Mouse (Mus musculus): ENCODE results near the gene B4galnt3. TPM values are rescaled to one million over a fixed set of nuclear protein-coding genes. Genes with fewer than 3 reads are reported as not detected.

Gene B4galnt3
- polyA plus RNA-seq, 1 experiment from 2014 or later = 0.15 TPM

DNA sequence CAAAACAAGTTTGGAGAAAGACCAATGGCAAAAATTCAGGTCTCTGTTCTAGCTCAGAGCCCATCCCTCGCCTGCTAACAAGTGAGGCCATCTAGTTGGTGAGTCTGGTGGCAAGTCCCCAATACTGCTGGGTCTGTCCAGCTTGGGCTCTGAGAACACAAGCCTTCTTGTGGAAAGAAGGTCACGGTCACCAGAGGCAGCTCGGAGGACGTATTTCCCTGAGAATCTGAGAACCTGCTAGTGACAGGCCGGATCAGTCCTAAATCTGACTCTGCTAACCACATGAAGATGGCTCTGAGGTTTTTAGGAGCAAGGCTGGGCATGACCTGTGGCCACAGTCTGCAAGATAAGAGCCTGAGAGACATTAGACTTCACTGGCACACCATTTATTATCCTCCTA lies 47.7 kb downstream of the B4galnt3 start:
- H3K9ac ChIP-seq (ENCODE audit: low read length) = no peak overlapping the region
- no peak overlapping the region for H3K27ac ChIP-seq (ENCODE audit: low read depth, low read length)
- 85% methylated on average over 5 of the region's 5 CpGs for WGBS
- H3K36me3 ChIP-seq (ENCODE audit: control insufficient read depth, insufficient read depth, low read length) = no peaks in the 10 kb centered on the region
- H3K4me2 ChIP-seq (ENCODE audit: low read depth) = no peak overlapping the region
- H3K27me3 ChIP-seq (ENCODE audit: control insufficient read depth, insufficient read depth, low read length) = no peaks in the 10 kb centered on the region
- H3K4me1 ChIP-seq (ENCODE audit: control insufficient read depth, insufficient read depth, low read length) = no peaks in the 10 kb centered on the region
- ATAC-seq (ENCODE audit: insufficient read depth, low FRiP score, low TSS enrichment) (no peak), DNase-seq (ENCODE audit: low spot score) (no peak)
- H3K9me3 ChIP-seq (ENCODE audit: control insufficient read depth, low read length) = no peaks in the 10 kb centered on the region
- H3K4me3 ChIP-seq (ENCODE audit: low read depth, low read length) = no peak overlapping the region

GRCm38 (mm10) chr6:120243250-120243649 lies 51.1 kb downstream of the B4galnt3 start:
- Histone ChIP-seq H3K9ac (ENCODE audit: low read length) (no peak overlapping the region), H3K4me2 (ENCODE audit: low read depth) (no peak overlapping the region), H3K9me3 (ENCODE audit: control insufficient read depth, low read length) (no peaks in the 10 kb centered on the region), H3K27ac (ENCODE audit: low read depth, low read length) (no peak overlapping the region), H3K4me3 (ENCODE audit: low read depth, low read length) (no peak overlapping the region), H3K36me3 (ENCODE audit: control insufficient read depth, insufficient read depth, low read length) (no peaks in the 10 kb centered on the region), H3K27me3 (ENCODE audit: control insufficient read depth, insufficient read depth, low read length) (no peaks in the 10 kb centered on the region), H3K4me1 (ENCODE audit: control insufficient read depth, insufficient read depth, low read length) (no peaks in the 10 kb centered on the region)
- 83% methylated on average over 8 of the region's 8 CpGs for WGBS
- no peak for DNase-seq (ENCODE audit: low spot score)
- ATAC-seq (ENCODE audit: insufficient read depth, low FRiP score, low TSS enrichment) = no peak

- H3K9ac ChIP-seq (ENCODE audit: low read length) = no peak overlapping the region
- no peak overlapping the region for H3K4me3 ChIP-seq (ENCODE audit: low read depth, low read length)
- no peak overlapping the region for H3K4me2 ChIP-seq (ENCODE audit: low read depth)
- no peaks in the 10 kb centered on the region for H3K27me3 ChIP-seq (ENCODE audit: control insufficient read depth, insufficient read depth, low read length)
- H3K36me3 ChIP-seq (ENCODE audit: control insufficient read depth, insufficient read depth, low read length) = no peaks in the 10 kb centered on the region
- no peaks in the 10 kb centered on the region for H3K4me1 ChIP-seq (ENCODE audit: control insufficient read depth, insufficient read depth, low read length)
- no peaks in the 10 kb centered on the region for H3K9me3 ChIP-seq (ENCODE audit: control insufficient read depth, low read length)
- ATAC-seq (ENCODE audit: insufficient read depth, low FRiP score, low TSS enrichment) = no peak
- no peak for DNase-seq (ENCODE audit: low spot score)
- no peak overlapping the region for H3K27ac ChIP-seq (ENCODE audit: low read depth, low read length)
- 86% methylated on average over 8 of the region's 8 CpGs for WGBS
These were observed 51.8 kb downstream of the B4galnt3 start for GRCm38 (mm10) chr6:120242530-120242929.

- Histone ChIP-seq H3K27ac (ENCODE audit: low read depth, low read length) (no peak overlapping the region), H3K27me3 (ENCODE audit: control insufficient read depth, insufficient read depth, low read length) (no peaks in the 10 kb centered on the region), H3K4me2 (ENCODE audit: low read depth) (no peak overlapping the region), H3K4me1 (ENCODE audit: control insufficient read depth, insufficient read depth, low read length) (no peaks in the 10 kb centered on the region), H3K4me3 (ENCODE audit: low read depth, low read length) (no peak overlapping the region), H3K9ac (ENCODE audit: low read length) (no peak overlapping the region), H3K9me3 (ENCODE audit: control insufficient read depth, low read length) (no peaks in the 10 kb centered on the region), H3K36me3 (ENCODE audit: control insufficient read depth, insufficient read depth, low read length) (no peaks in the 10 kb centered on the region)
- 92% methylated on average over 12 of the region's 12 CpGs for WGBS
- DNase-seq (ENCODE audit: low spot score) = no peak
- ATAC-seq (ENCODE audit: insufficient read depth, low FRiP score, low TSS enrichment) = no peak
These were observed 52.9 kb downstream of the B4galnt3 start for GRCm38 (mm10) chr6:120241453-120241852.

GRCm38 (mm10) chr6:120240461-120240860 lies 53.9 kb downstream of the B4galnt3 start:
- ATAC-seq (ENCODE audit: insufficient read depth, low FRiP score, low TSS enrichment) = no peak
- Histone ChIP-seq H3K36me3 (ENCODE audit: control insufficient read depth, insufficient read depth, low read length) (no peaks in the 10 kb centered on the region), H3K9ac (ENCODE audit: low read length) (no peak overlapping the region), H3K4me3 (ENCODE audit: low read depth, low read length) (no peak overlapping the region), H3K27me3 (ENCODE audit: control insufficient read depth, insufficient read depth, low read length) (no peaks in the 10 kb centered on the region), H3K9me3 (ENCODE audit: control insufficient read depth, low read length) (no peaks in the 10 kb centered on the region), H3K4me2 (ENCODE audit: low read depth) (no peak overlapping the region), H3K4me1 (ENCODE audit: control insufficient read depth, insufficient read depth, low read length) (no peaks in the 10 kb centered on the region), H3K27ac (ENCODE audit: low read depth, low read length) (no peak overlapping the region)
- WGBS = 79% methylated on average over 5 of the region's 5 CpGs
- no peak for DNase-seq (ENCODE audit: low spot score)

GRCm38 (mm10) chr6:120235874-120236273 lies 58.5 kb downstream of the B4galnt3 start:
- Histone ChIP-seq H3K9me3 (ENCODE audit: control insufficient read depth, low read length) (no peaks in the 10 kb centered on the region), H3K4me1 (ENCODE audit: control insufficient read depth, insufficient read depth, low read length) (no peaks in the 10 kb centered on the region), H3K9ac (ENCODE audit: low read length) (no peak overlapping the region), H3K27ac (ENCODE audit: low read depth, low read length) (no peak overlapping the region), H3K4me3 (ENCODE audit: low read depth, low read length) (no peak overlapping the region), H3K36me3 (ENCODE audit: control insufficient read depth, insufficient read depth, low read length) (no peaks in the 10 kb centered on the region), H3K4me2 (ENCODE audit: low read depth) (no peak overlapping the region), H3K27me3 (ENCODE audit: control insufficient read depth, insufficient read depth, low read length) (no peaks in the 10 kb centered on the region)
- no peak for ATAC-seq (ENCODE audit: insufficient read depth, low FRiP score, low TSS enrichment)
- no peak for DNase-seq (ENCODE audit: low spot score)
- WGBS = 41% methylated on average over 7 of the region's 7 CpGs

DNA sequence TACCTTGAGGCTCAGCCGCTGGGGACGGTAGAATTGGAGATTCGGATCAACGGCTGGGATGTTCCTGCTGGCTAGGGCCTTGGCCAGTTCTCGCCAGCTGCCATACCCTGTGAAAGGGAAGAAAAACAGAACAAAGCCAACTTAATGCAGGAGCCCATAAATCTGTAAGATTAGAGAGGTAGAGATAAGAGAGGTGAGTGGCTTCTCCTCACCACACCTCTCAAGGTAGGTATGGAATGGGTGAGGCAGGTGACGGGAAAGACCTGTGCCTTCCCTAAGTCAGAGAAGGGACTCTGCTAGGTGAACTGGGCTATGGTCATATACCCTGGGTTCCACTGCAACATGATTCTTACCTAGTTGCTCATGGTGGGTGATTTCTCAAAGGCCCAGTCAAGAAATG lies 61.5 kb downstream of the B4galnt3 start:
- no peak overlapping the region for H3K9ac ChIP-seq (ENCODE audit: low read length)
- H3K4me1 ChIP-seq (ENCODE audit: control insufficient read depth, insufficient read depth, low read length) = no peaks in the 10 kb centered on the region
- no peaks in the 10 kb centered on the region for H3K36me3 ChIP-seq (ENCODE audit: control insufficient read depth, insufficient read depth, low read length)
- H3K4me2 ChIP-seq (ENCODE audit: low read depth) = no peak overlapping the region
- H3K9me3 ChIP-seq (ENCODE audit: control insufficient read depth, low read length) = no peaks in the 10 kb centered on the region
- no peak overlapping the region for H3K4me3 ChIP-seq (ENCODE audit: low read depth, low read length)
- H3K27ac ChIP-seq (ENCODE audit: low read depth, low read length) = no peak overlapping the region
- WGBS = 92% methylated on average over 6 of the region's 6 CpGs
- H3K27me3 ChIP-seq (ENCODE audit: control insufficient read depth, insufficient read depth, low read length) = no peaks in the 10 kb centered on the region
- no peak for ATAC-seq (ENCODE audit: insufficient read depth, low FRiP score, low TSS enrichment)
- DNase-seq (ENCODE audit: low spot score) = no peak

- DNase-seq (ENCODE audit: low spot score) = no peak
- WGBS = 35% methylated on average over 1 of the region's 1 CpGs
- H3K36me3 ChIP-seq (ENCODE audit: control insufficient read depth, insufficient read depth, low read length) = no peaks in the 10 kb centered on the region
- no peak overlapping the region for H3K4me2 ChIP-seq (ENCODE audit: low read depth)
- no peak for ATAC-seq (ENCODE audit: insufficient read depth, low FRiP score, low TSS enrichment)
- no peaks in the 10 kb centered on the region for H3K9me3 ChIP-seq (ENCODE audit: control insufficient read depth, low read length)
- no peaks in the 10 kb centered on the region; the same call in 1 of the 2 replicates for H3K4me1 ChIP-seq (ENCODE audit: control insufficient read depth, insufficient read depth, low read length)
- H3K27ac ChIP-seq (ENCODE audit: low read depth, low read length) = no peak overlapping the region
- no peaks in the 10 kb centered on the region for H3K27me3 ChIP-seq (ENCODE audit: control insufficient read depth, insufficient read depth, low read length)
- no peak overlapping the region for H3K9ac ChIP-seq (ENCODE audit: low read length)
- no peak overlapping the region for H3K4me3 ChIP-seq (ENCODE audit: low read depth, low read length)
These were observed 63.9 kb downstream of the B4galnt3 start for GRCm38 (mm10) chr6:120230441-120230840.

GRCm38 (mm10) chr6:120229806-120230205 lies 64.6 kb downstream of the B4galnt3 start:
- H3K27ac ChIP-seq (ENCODE audit: low read depth, low read length) = no peak overlapping the region
- ATAC-seq (ENCODE audit: insufficient read depth, low FRiP score, low TSS enrichment) = no peak
- H3K4me3 ChIP-seq (ENCODE audit: low read depth, low read length) = no peak overlapping the region
- no peaks in the 10 kb centered on the region for H3K36me3 ChIP-seq (ENCODE audit: control insufficient read depth, insufficient read depth, low read length)
- DNase-seq (ENCODE audit: low spot score) = no peak
- H3K9me3 ChIP-seq (ENCODE audit: control insufficient read depth, low read length) = no peaks in the 10 kb centered on the region
- H3K4me2 ChIP-seq (ENCODE audit: low read depth) = no peak overlapping the region
- WGBS = 80% methylated on average over 7 of the region's 7 CpGs
- no peak overlapping the region for H3K9ac ChIP-seq (ENCODE audit: low read length)
- H3K27me3 ChIP-seq (ENCODE audit: control insufficient read depth, insufficient read depth, low read length) = no peaks in the 10 kb centered on the region
- H3K4me1 ChIP-seq (ENCODE audit: control insufficient read depth, insufficient read depth, low read length) = no peaks in the 10 kb centered on the region; the same call in 1 of the 2 replicates

Measured in neural tube, embryonic 11.5 days (tissue).